Mouse (Mus musculus) heart, embryonic 16.5 days (tissue): Measurements from ENCODE around the gene Prkca. TPM values are rescaled to one million over a fixed set of nuclear protein-coding genes. Genes with fewer than 3 reads are reported as not detected.

Source experiments
- ATAC-seq: fragments of 200-750 bp; cut with Nextera tagmentation; replicated peaks from 2 replicates; pipeline ENCODE4 v1.8.0; 2017; ENCODE audit warnings: moderate number of reproducible peaks; ENCODE audit not compliant: insufficient read depth, low FRiP score; ENCODE audit errors: extremely low read depth
- H3K27ac ChIP-seq: fragments of 300-500 bp; sonication (generic); 2 replicates; pipeline ENCODE4 v1.5.1; 2014; ENCODE audit warnings: mild to moderate bottlenecking, low read length, control low read depth, moderate library complexity
- H3K27me3 ChIP-seq: fragments of 300-500 bp; sonication (generic); 2 replicates; pipeline ENCODE4 v1.6.1; 2014; ENCODE audit warnings: low read length, mixed read lengths; ENCODE audit not compliant: control insufficient read depth, insufficient read depth
- H3K36me3 ChIP-seq: fragments of 300-500 bp; sonication (generic); 2 replicates; pipeline ENCODE4 v1.6.1; 2014; ENCODE audit not compliant: control insufficient read depth, insufficient read depth
- H3K4me1 ChIP-seq: fragments of 300-500 bp; sonication (generic); 2 replicates; pipeline ENCODE4 v1.6.1; 2014; ENCODE audit warnings: low read length, mixed read lengths; ENCODE audit not compliant: control insufficient read depth, insufficient read depth
- H3K4me2 ChIP-seq: fragments of 300-500 bp; sonication (generic); 2 replicates; pipeline ENCODE4 v1.6.1; 2014; ENCODE audit warnings: low read depth, mild to moderate bottlenecking, control low read depth, low read length
- H3K4me3 ChIP-seq: fragments of 300-500 bp; sonication (generic); 2 replicates; pipeline ENCODE4 v1.5.1; 2014; ENCODE audit warnings: mild to moderate bottlenecking, control low read depth, low read length
- H3K9ac ChIP-seq: fragments of 300-500 bp; sonication (generic); 2 replicates; pipeline ENCODE4 v1.6.1; 2014; ENCODE audit warnings: low read length, control low read depth
- H3K9me3 ChIP-seq: fragments of 300-500 bp; sonication (generic); replicated peaks from 2 replicates; pipeline ENCODE4 v1.6.1; 2016; ENCODE audit warnings: low read length; ENCODE audit not compliant: control insufficient read depth
- WGBS: fragments of 180-500 bp; shearing (Covaris S2); extraction: QIAGEN DNeasy Blood & Tissue Kit; methylation state at CpG from one replicate; pipeline ENCODE4 v1.1.7; 2014; 5-methylcytosine and 5-hydroxymethylcytosine counted together
- polyA plus RNA-seq: library from polyadenylated mRNA; unstranded; fragments of >200 nt; fragmentation: Nextera tagmentation; extraction: Ambion mirVana; gene quantifications from 2 replicates; pipeline ENCODE4 v1.2.1, GENCODE M21; 2015

Gene Prkca
- polyA plus RNA-seq, 1 experiment from 2014 or later: 14.4 TPM

DNA sequence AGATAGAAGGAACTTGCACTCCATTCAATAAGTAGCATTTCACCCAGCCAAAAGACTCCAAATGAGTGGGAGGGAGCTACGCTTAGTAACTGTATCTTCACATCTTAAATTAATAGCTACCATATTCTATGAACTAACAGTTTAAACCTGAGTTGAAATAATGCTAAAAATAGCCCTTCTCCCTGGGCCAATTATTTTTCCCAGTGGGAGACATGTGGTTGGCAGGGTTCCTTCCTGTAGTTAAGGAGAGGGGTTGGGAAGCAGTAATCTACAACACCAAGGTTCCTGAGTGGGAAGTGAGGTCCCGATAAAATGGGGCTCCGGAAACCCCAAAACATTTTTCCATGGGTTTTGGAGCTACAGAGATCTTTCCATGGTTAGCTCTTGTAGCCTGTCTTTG lies 76.7 kb downstream of the Prkca start:
- H3K9me3 ChIP-seq: no peaks in the 10 kb centered on the region
- H3K9ac ChIP-seq: no peak overlapping the region
- ATAC-seq: peak; percentile 35; the same call in 1 of the 2 replicates
- no peaks in the 10 kb centered on the region for H3K27me3 ChIP-seq
- no peaks in the 10 kb centered on the region for H3K36me3 ChIP-seq
- WGBS: 39% methylated on average over 3 of the region's 3 CpGs
- H3K27ac ChIP-seq: peak overlapping the region; percentile 69
- H3K4me2 ChIP-seq: peak overlapping the region; percentile 44
- H3K4me3 ChIP-seq: no peak overlapping the region
- peaks cover 45% of the 10 kb centered on the region for H3K4me1 ChIP-seq

DNA sequence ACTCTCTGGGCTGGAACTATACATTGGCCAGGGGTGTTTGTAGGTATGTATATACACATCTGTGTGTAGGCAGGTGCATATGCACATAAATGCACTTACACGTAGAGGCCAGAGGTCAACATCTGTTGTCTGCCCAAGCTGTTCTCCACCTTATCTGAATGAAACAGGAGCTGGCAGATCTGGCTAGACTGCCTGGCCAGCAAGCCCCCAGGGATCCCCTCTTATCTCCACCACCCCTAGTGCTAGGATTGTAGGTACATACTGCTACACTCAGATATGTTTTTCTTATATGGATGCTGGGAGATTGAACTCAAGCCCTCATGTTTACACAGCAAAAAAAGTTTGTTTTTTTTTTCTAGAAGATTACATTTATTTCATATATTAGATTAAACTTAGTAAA lies 79.9 kb downstream of the Prkca start:
- WGBS: 17% methylated on average over 1 of the region's 1 CpGs
- Histone ChIP-seq H3K27me3 (no peaks in the 10 kb centered on the region), H3K9me3 (no peaks in the 10 kb centered on the region), H3K36me3 (no peaks in the 10 kb centered on the region), H3K4me3 (no peak overlapping the region), H3K9ac (no peak overlapping the region), H3K27ac (no peak overlapping the region), H3K4me1 (peaks cover 54% of the 10 kb centered on the region), H3K4me2 (no peak overlapping the region)
- ATAC-seq: no peak

DNA sequence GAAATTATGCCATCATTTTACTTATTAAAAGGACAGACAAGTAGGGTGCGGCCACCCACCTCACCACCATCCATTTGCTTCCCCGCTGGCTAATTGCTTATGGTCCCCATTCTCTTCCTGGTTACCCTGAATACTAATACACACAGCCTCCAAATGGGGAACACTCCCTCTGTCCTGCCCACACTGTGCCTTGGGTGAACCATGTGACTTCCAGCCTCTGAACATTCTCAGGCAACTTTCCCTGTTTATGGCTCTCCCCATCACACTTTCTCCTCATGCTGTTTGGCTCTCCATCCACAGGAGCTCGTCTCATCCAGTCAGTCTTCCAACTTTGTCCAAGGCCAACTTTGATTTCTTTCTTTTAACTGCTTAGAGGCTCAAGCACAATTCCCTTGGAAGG lies 80.3 kb downstream of the Prkca start:
- H3K4me1 ChIP-seq: peaks cover 54% of the 10 kb centered on the region
- no peak overlapping the region for H3K4me3 ChIP-seq
- no peaks in the 10 kb centered on the region for H3K9me3 ChIP-seq
- no peak for ATAC-seq
- H3K27ac ChIP-seq: no peak overlapping the region
- no peaks in the 10 kb centered on the region for H3K27me3 ChIP-seq
- no peaks in the 10 kb centered on the region for H3K36me3 ChIP-seq
- 80% methylated on average over 3 of the region's 3 CpGs for WGBS
- no peak overlapping the region for H3K9ac ChIP-seq
- no peak overlapping the region for H3K4me2 ChIP-seq

- no peaks in the 10 kb centered on the region for H3K9me3 ChIP-seq
- H3K36me3 ChIP-seq: no peaks in the 10 kb centered on the region
- peaks cover 53% of the 10 kb centered on the region for H3K4me1 ChIP-seq
- H3K27me3 ChIP-seq: no peaks in the 10 kb centered on the region
- WGBS: 56% methylated on average over 7 of the region's 7 CpGs
- H3K27ac ChIP-seq: no peak overlapping the region
- no peak overlapping the region for H3K4me3 ChIP-seq
- H3K4me2 ChIP-seq: no peak overlapping the region
- no peak for ATAC-seq
- no peak overlapping the region for H3K9ac ChIP-seq
These were observed 82.0 kb downstream of the Prkca start for GRCm38 (mm10) chr11:108261751-108262160.

- Histone ChIP-seq H3K9ac (no peak overlapping the region), H3K27ac (no peak overlapping the region), H3K4me3 (no peak overlapping the region), H3K9me3 (no peaks in the 10 kb centered on the region), H3K36me3 (no peaks in the 10 kb centered on the region), H3K27me3 (no peaks in the 10 kb centered on the region), H3K4me2 (no peak overlapping the region), H3K4me1 (peaks cover 52% of the 10 kb centered on the region)
- no peak for ATAC-seq
- 64% methylated on average over 6 of the region's 6 CpGs for WGBS
These were observed 82.8 kb downstream of the Prkca start for GRCm38 (mm10) chr11:108260775-108261517.

DNA sequence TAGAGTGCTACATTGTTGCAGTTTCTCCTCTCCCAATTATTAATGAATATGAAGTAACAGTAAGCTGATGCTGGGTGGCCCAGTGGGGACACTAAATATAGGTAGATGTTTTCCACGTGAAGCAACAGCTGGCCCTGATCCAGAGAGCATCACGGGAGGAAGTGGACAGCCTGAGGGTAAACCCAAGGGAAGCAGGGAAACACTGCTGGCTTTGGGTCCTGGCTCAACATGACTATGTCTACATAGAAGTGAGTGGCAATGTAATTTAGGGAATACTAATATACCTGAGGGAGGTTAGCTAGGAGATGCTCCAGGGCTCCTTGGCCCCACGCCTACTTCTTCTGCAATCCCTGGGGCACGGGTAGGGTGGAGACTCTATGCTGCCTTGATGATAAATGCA lies 84.3 kb downstream of the Prkca start:
- Histone ChIP-seq H3K9me3 (no peaks in the 10 kb centered on the region), H3K4me2 (peak overlapping the region; percentile 46), H3K27ac (peak overlapping the region; percentile 88), H3K27me3 (no peaks in the 10 kb centered on the region), H3K4me3 (no peak overlapping the region), H3K9ac (no peak overlapping the region; the same call in 1 of the 2 replicates), H3K4me1 (peaks cover 51% of the 10 kb centered on the region), H3K36me3 (no peaks in the 10 kb centered on the region)
- peak; percentile 57; the same call in 1 of the 2 replicates for ATAC-seq
- WGBS: 30% methylated on average over 4 of the region's 4 CpGs

DNA sequence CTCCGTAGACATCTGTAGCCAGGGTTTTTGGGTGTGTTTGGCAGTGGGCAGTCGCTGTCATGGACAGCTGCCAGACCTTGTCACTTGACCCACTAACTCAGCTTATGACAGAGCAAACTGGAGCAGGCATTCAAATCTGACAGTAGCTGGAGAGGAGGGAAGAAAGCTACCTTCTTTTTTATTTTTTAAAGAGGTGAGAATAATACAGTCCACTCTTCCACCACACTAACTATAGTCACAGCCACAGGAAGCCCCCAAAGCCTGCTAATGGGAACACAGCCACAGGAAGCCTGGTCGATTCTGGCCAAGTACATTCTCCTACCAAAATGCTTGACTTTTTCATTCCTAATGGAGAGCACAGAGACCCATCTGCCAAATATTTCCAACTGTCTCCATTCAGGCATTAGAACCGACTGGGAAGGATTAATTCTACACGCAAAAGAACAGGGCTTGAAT lies 84.9 kb downstream of the Prkca start:
- WGBS: 25% methylated on average over 5 of the region's 5 CpGs
- Histone ChIP-seq H3K27ac (peak overlapping the region; percentile 88), H3K4me2 (peak overlapping the region; percentile 46), H3K9ac (peak overlapping the region; percentile 47; the same call in 1 of the 2 replicates), H3K4me3 (peak overlapping the region; percentile 3; the same call in 1 of the 2 replicates), H3K9me3 (no peaks in the 10 kb centered on the region), H3K27me3 (no peaks in the 10 kb centered on the region), H3K36me3 (no peaks in the 10 kb centered on the region), H3K4me1 (peaks cover 56% of the 10 kb centered on the region)
- peak; percentile 59; the same call in 1 of the 2 replicates for ATAC-seq

- 24% methylated on average over 8 of the region's 8 CpGs for WGBS
- no peaks in the 10 kb centered on the region for H3K9me3 ChIP-seq
- no peak for ATAC-seq
- H3K4me1 ChIP-seq: peaks cover 56% of the 10 kb centered on the region
- no peaks in the 10 kb centered on the region for H3K36me3 ChIP-seq
- H3K27ac ChIP-seq: peak overlapping the region; percentile 88
- no peaks in the 10 kb centered on the region for H3K27me3 ChIP-seq
- H3K4me3 ChIP-seq: no peak overlapping the region
- H3K4me2 ChIP-seq: peak overlapping the region; percentile 23; the same call in 1 of the 2 replicates
- H3K9ac ChIP-seq: peak overlapping the region; percentile 6; the same call in 1 of the 2 replicates
These were observed 85.8 kb downstream of the Prkca start for GRCm38 (mm10) chr11:108257921-108258320.

DNA sequence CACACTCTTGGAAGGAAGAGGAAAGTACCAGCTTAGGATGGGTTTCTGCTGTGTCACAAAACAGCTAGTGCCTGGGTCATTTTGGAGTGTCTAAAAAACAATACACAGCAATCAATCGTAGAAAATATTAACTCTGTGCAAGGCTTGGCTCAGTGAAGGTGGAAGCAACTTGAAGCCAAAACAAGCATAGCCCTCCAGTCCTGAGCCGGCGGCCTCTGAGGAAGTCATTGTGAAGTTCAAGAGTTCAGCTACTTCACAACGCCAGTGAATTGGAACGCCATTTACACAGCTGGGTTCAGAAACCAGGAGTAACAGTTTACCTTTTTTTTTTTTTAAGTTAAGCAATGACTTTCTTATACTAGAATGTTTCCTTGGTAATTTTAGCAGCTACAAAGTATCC lies 89.0 kb downstream of the Prkca start:
- no peaks in the 10 kb centered on the region for H3K9me3 ChIP-seq
- H3K27me3 ChIP-seq: no peaks in the 10 kb centered on the region
- H3K9ac ChIP-seq: no peak overlapping the region
- H3K4me2 ChIP-seq: no peak overlapping the region
- no peak overlapping the region for H3K4me3 ChIP-seq
- 52% methylated on average over 5 of the region's 5 CpGs for WGBS
- ATAC-seq: no peak
- H3K36me3 ChIP-seq: no peaks in the 10 kb centered on the region
- H3K4me1 ChIP-seq: peaks cover 56% of the 10 kb centered on the region
- H3K27ac ChIP-seq: no peak overlapping the region
